Mouse (Mus musculus): ENCODE measurements around the gene Uhmk1. TPM values are rescaled to one million over a fixed set of nuclear protein-coding genes. Genes with fewer than 3 reads are reported as not detected.
A peak's percentile ranks its signal among the peaks of the same experiment; 100 is the strongest.
"Not testable (repeated sequence)": the region's sequence is repeated elsewhere in the genome, so short reads cannot be mapped to it uniquely, and the experiment has no call there.

The Uhmk1 gene
- 10 to 100 TPM; 25.5 to 26.0 TPM for total RNA-seq (2021)
- long read RNA-seq, experiment 1, partial matches to known transcripts = 3 of 3 reads
- long read RNA-seq, experiment 1, other reads (novel, unspliced or antisense) = 0 of 3 reads
- long read RNA-seq, experiment 2, partial matches to known transcripts = 0 of 4 reads
- long read RNA-seq, experiment 2, other reads (novel, unspliced or antisense) = 4 of 4 reads

DNA sequence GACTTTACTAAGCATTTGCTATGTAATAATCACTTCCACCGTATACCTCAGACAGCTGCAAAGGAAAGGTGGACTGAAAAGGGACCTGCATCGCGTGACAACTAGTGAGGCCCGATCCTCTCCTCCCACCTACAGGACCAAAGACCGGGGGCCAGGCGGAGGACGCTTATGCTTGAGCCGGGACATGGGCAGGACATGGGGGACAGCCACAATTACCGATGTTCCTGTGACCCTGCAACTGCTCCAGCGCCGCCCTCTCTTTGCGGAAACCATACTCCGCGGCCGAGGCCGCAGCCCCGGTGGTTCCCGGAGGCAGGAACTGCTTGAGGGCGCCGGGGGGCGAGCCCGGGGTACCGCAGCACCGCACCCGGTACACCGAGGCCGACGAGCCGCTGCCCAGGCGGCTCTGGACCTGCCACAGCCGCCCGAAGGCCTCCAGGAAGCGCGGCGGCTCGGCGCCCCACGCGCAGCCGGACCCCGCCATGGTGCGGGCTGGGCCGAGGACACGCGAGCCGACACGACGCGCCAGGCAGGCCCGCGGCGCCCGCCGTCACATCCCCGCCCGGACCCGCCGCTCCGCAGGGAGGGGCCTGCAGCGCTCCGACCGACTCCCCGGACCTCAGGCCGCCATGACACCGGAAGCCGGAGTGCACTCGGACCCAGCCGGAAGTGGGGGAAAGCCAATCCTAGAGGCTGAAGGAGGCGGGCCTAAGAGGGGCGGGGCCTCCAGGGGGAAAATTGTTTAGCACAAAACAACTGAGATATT is at the start of gene Uhmk1:
TSS of gene Uhmk1 (minus strand) at position 641 of the 766 bp plus-strand sequence.
- peak; percentile 94 to 95 for DNase-seq

DNA sequence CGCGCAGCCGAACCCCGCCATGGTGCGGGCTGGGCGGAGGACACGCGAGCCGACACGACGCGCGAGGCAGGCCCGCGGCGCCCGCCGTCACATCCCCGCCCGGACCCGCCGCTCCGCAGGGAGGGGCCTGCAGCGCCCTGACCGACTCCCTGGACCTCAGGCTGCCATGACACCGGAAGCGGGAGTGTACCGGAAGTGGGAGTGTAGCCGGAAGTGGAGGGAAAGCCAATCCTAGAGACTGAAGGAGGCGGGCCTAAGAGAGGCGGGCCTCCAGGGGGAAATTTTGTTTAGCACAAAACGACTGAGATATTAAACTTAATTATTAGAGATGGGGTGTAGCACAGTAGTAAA is 40.3 kb upstream of the Uhmk1 start:
- DNase-seq = peak; percentile 91

- no peak for DNase-seq
Measured at GRCm38 (mm10) chr1:170254893-170255559, 39.8 kb upstream of the Uhmk1 start.

GRCm38 (mm10) chr1:170245016-170245415 is 29.8 kb upstream of the Uhmk1 start:
- no peak for DNase-seq

DNA sequence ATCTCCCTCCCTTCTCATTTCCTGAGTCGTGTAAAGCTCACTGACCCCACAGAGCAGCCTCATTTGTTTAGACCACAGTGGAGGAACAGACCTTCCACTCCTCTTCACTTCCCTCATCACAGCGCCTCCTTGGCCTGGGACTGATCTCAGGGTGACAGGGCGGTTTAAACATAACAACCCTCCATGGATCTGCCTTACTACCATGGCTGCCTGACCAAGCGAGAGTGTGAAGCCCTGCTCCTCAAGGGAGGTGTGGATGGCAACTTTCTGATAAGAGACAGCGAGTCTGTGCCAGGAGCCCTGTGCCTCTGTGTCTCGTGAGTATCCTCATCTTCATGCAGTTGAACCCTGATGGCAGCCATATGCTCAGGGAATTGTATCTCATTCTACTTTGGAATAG is 17.5 kb upstream of the Uhmk1 start, which contains the start of gene Sh2d1b2:
TSS of gene Sh2d1b2 (plus strand) at position 62 of the 400 bp plus-strand sequence.
- DNase-seq = not testable (repeated sequence)

- DNase-seq = no peak
Measured at GRCm38 (mm10) chr1:170223276-170223675, 8.1 kb upstream of the Uhmk1 start.

DNA sequence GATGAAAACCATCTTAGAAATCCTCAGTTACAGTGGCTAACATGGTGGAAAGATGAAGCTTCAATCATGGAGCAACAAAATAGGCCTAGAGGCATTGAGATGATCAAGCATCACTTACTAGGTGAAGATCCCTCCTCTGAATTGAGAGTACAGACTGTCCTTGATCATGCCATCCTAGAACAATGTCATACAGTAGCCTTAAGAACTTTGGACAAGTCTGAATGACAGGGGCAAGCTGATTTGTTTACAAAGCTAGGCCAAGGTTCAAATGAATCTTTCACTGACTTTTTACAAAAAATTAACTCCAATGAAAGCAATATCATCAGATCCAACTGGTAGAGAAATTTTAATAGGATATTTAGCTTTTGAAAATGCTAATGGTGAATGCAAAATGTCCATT is 5.2 kb upstream of the Uhmk1 start:
- DNase-seq = no peak

DNA sequence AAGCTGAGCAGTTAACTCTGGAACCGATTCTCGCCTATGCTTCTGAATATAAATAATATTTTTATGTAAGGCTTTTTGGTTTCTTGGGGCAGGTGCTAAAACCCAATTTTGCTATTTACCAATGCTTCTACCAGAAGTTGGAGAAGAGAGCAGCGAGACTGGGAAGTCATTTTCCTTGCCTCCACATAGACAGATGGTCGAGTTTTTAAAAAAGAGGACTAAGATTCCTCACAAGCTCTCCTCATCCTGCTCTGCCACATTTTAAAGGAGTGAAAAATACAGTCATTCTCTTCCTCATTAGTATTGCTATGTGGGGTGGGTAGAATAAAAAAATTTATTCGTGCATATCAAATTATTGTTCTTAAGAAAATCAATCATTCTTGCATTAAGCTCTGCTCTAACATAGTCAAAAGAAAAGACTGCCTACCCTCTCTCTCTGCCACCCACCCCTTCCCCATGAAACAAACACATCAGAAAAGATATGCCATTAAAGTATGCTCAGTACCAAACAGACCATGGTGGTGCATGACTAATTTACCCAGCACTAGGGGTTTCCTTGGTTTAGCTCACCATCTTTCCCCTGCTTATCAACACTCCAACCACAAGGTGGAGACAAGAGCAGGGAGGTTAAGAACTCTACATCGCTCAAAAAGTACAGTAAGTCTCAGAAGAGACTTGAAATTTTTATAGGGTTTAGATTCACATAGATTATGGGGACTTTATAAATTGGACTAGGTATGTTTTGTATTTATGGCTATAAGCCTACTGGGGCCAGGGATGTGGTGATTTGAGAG is 3.1 kb upstream of the Uhmk1 start:
- no peak for DNase-seq

- no peak for DNase-seq
Measured at GRCm38 (mm10) chr1:170215590-170215989, 393 bp upstream of the Uhmk1 start.

- DNase-seq = no peak
Measured at GRCm38 (mm10) chr1:170214383-170214756, 827 bp downstream of the Uhmk1 start.

DNA sequence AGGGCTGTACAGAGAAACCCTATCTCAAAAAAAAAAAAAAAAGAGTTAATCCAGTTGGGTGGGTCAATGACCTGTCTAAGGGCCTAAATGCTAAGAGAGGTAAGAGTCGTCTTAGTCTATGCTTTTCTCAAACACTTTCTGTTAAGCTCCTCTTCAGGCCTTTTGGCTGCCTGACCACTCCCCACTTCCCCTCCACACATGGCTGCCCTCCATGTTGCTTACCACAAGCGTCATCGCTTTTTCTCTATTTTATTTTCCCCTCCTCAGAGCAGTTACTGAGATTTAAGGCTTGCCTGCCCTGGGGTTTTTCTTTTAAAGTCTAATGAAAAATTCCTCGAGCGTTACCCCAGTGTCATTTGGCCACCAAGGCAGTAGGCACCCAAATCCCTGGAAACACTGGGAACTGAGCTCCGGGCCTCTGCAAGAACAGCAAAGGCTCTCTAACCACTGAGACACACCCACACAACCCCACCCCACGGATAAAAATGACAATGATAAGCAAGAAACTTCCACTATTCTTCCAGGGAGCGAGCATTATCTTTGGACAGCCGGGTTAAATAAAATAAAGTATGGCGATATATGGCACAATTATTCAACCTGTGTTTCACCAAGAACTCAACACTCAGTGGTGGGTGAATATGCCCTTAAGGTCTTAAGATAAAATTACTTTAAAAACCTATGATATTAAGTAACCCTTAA is 1.9 kb downstream of the Uhmk1 start:
- no peak for DNase-seq

GRCm38 (mm10) chr1:170206395-170206794 is 8.8 kb downstream of the Uhmk1 start:
- no peak for DNase-seq

- DNase-seq = peak; percentile 16 to 63
Measured at GRCm38 (mm10) chr1:170200379-170200778, 14.8 kb downstream of the Uhmk1 start.

DNA sequence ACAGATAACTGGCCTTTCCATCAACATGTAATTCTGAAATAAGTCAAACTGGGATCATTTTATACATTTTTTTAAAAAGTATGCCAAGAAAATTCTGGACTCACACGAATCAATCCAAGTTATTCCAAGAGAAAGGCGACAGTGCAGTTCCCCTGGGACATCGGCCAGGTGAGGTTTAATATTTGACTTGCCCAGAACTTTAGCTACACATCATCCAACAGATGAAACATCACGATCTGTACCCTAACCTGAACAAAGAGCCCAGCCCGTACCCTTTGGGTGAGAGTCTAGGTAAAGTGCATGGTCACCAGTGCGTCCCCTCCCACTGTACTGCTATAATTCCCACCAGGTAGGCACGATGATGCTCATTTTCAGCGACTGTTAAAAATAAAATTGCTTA is 19.0 kb downstream of the Uhmk1 start:
- DNase-seq = no peak

- no peak for DNase-seq
Measured at GRCm38 (mm10) chr1:170191925-170192324, 23.3 kb downstream of the Uhmk1 start.

DNA sequence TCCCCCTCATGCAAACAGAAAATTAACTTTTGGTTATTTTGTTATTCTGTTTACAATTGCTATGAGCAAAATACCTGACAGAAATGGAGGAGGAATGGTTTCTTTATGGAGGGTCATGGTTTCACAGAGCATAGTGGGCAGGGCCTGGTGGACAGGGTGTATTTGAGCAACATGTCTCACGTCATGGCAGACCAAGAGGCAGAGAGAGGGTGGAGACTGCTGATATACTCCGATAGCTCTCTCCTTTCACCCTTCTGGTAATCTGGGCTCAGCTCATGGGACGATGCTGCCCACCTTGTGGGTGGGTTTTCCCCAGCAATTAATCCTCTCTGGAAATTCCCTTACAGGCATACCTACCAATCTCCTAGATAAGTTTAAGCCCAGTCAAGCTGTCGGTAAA is 25.0 kb downstream of the Uhmk1 start:
- DNase-seq = no peak

DNA sequence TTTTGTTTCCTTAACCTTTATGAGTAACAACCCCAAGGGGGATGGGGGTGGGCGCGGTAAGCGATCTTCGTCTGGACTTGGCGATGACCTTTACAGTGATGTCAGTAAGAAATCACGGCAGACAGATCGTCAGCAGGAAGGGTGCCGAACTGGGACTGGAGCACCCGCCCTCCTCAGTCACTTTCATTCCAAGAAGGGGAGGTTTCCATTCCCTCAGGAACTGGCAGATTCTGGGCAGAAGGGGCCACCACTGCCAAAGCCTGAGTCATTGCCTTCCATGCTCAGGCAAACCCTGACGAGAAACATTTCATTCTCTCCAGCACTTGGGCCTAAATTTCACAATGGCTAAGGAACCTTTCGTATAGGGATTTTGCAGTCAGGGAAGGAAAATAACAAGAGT is 26.6 kb downstream of the Uhmk1 start:
- DNase-seq = peak; percentile 83 to 87

DNA sequence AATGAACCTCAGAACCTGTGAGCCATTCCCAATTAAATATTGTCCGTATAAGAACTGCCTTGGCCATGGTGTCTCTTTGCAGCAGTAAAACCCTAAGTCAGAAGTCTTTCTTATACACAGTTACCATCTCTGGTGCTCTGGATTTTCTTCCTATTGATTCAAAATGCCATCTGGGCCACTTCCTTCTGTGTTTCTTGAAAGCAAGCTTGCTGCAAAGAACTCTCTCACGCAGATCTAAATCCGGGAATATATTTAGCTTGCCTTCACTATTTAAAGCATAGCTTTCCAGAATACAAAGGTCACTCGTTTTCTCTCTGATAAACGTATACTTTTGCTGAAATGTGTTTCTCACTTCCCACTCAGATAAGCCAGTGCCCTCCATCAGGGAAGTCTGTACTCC is 28.7 kb downstream of the Uhmk1 start:
- no peak for DNase-seq

- DNase-seq = no peak
Measured at GRCm38 (mm10) chr1:170185137-170185536, 30.1 kb downstream of the Uhmk1 start.

- peak; percentile 76 to 81 for DNase-seq
Measured at GRCm38 (mm10) chr1:170182706-170183105, 32.5 kb downstream of the Uhmk1 start.

- no peak for DNase-seq
Measured at GRCm38 (mm10) chr1:170176661-170177239, 38.4 kb downstream of the Uhmk1 start.

DNA sequence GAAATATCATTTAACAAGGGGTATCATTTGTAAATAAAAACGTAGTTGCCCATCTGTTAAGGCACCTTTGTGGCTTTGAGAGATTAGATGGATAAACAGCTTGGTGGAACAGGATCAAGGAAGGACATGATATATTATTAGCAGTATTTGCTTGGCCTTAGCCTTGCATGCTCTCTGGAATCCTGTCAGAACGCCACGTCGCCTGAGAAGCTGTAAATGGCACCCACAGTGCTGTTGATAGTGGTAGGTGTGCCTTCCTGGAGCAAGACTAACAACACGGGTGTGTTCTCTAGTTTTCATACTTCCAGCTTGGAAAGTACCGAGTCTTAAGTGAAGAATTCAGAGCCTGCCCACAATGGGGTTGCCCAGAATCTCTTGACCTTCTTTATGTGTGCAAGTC is 39.3 kb downstream of the Uhmk1 start:
- DNase-seq = peak; percentile 26 to 39
